Mouse (Mus musculus) olfactory bulb, adult 2 months (tissue): ENCODE measurements around the gene Syt6.

Experiments
- CTCF ChIP-seq: fragments of 200-500 bp; IDR thresholded peaks from 2 replicates; pipeline ENCODE4 v1.5.1; 2012; ENCODE audit warnings: low read depth, mild to moderate bottlenecking, low read length, moderate library complexity; ENCODE audit not compliant: insufficient read depth
- POLR2A ChIP-seq: fragments of 200-500 bp; IDR thresholded peaks from 2 replicates; pipeline ENCODE4 v1.6.1; 2012; ENCODE audit warnings: mild to moderate bottlenecking, low read depth, low read length, moderate library complexity; ENCODE audit not compliant: insufficient read depth

DNA sequence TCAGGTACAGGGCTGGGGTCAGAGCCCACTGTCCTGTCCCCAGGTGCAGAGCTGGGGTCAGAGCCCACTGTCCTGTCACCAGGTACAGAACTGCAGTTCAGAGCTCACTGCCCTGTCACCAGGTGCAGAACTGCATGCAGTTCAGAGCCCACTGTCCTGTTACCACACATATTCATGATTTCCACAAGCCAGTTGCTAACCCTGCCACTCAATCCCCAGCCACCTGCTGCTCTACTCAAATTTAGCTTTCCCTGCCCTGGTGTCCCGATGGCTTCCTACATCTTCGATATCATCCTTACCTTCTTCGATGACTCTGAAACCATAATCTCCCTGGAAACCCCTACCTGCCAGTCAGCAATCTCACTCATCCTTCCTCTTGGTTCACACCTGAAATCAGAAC, 88.4 kb downstream of the Syt6 start:
- TF ChIP-seq CTCF (no peak), POLR2A (no peak)
